Mouse (Mus musculus) bone marrow macrophage, adult 2 months (primary cell): ENCODE results near the gene Cdk5rap1. TPM values are rescaled to one million over a fixed set of nuclear protein-coding genes. Genes with fewer than 3 reads are reported as not detected.
"Not testable (repeated sequence)": the region's sequence is repeated elsewhere in the genome, so short reads cannot be mapped to it uniquely, and the experiment has no call there.

ENCODE experiments used
- H3K27ac ChIP-seq: 2 replicates; pipeline ENCODE4 v1.5.1; 2012; ENCODE audit warnings: low read depth, low read length; ENCODE audit not compliant: insufficient read depth
- H3K4me1 ChIP-seq: 2 replicates; pipeline ENCODE4 v1.6.1; 2012; ENCODE audit warnings: low read length; ENCODE audit not compliant: control insufficient read depth, insufficient read depth
- H3K4me3 ChIP-seq: 2 replicates; pipeline ENCODE4 v1.5.1; 2012; ENCODE audit warnings: mild to moderate bottlenecking, low read length, moderate library complexity; ENCODE audit not compliant: insufficient read depth
- CTCF ChIP-seq: IDR thresholded peaks from 2 replicates; pipeline ENCODE4 v1.5.1; 2012; ENCODE audit warnings: low read depth, mild to moderate bottlenecking, low read length, moderate library complexity
- POLR2A ChIP-seq: IDR thresholded peaks from 2 replicates; pipeline ENCODE4 v1.6.1; 2012; ENCODE audit warnings: mild to moderate bottlenecking, low read depth, low read length, borderline replicate concordance
- polyA plus RNA-seq: library from polyadenylated mRNA; stranded (reverse); fragments of >200 nt; gene quantifications from 2 replicates; pipeline ENCODE4 v1.2.4, GENCODE M21; 2012; ENCODE audit not compliant: missing spikeins, insufficient read depth, insufficient read length

Gene Cdk5rap1
- polyA plus RNA-seq, 1 experiment, result 9.0 TPM

- Histone ChIP-seq H3K4me3 (no peak overlapping the region), H3K27ac (no peak overlapping the region)
- no peak for TF ChIP-seq POLR2A
- TF ChIP-seq CTCF, result no peak
Measured at GRCm38 (mm10) chr2:154326852-154327251, 46.0 kb downstream of the Cdk5rap1 start.

GRCm38 (mm10) chr2:154313771-154314170, 59.0 kb downstream of the Cdk5rap1 start:
- H3K4me3 ChIP-seq, H3K4me1 ChIP-seq: not testable (repeated sequence)
- H3K27ac ChIP-seq, result peak overlapping the region; percentile 45

More at GRCm38 (mm10) chr2:154326852-154327251, 46.0 kb downstream of the Cdk5rap1 start:
- no peaks in the 10 kb centered on the region for H3K4me1 ChIP-seq

GRCm38 (mm10) chr2:154306927-154307326, 65.9 kb downstream of the Cdk5rap1 start, which contains the start of gene Bpifb9b:
TSS of gene Bpifb9b (plus strand) at chr2:154307227.
- not testable (repeated sequence) for H3K27ac ChIP-seq, H3K4me1 ChIP-seq, H3K4me3 ChIP-seq

GRCm38 (mm10) chr2:154304604-154305003, 68.2 kb downstream of the Cdk5rap1 start:
- H3K27ac ChIP-seq, H3K4me3 ChIP-seq, H3K4me1 ChIP-seq: not testable (repeated sequence)

GRCm38 (mm10) chr2:154301763-154302162, 71.0 kb downstream of the Cdk5rap1 start:
- no peak for TF ChIP-seq CTCF
- no peak for TF ChIP-seq POLR2A
- no peak overlapping the region for H3K4me3 ChIP-seq
- peaks cover 9% of the 10 kb centered on the region for H3K4me1 ChIP-seq
- no peak overlapping the region for H3K27ac ChIP-seq

- TF ChIP-seq POLR2A (no peak), CTCF (peak; percentile 87)
- Histone ChIP-seq H3K27ac (no peak overlapping the region), H3K4me3 (no peak overlapping the region), H3K4me1 (peaks cover 7% of the 10 kb centered on the region)
Measured at GRCm38 (mm10) chr2:154300496-154300895, 72.3 kb downstream of the Cdk5rap1 start.

GRCm38 (mm10) chr2:154294746-154295145, 78.1 kb downstream of the Cdk5rap1 start:
- not testable (repeated sequence) for H3K27ac ChIP-seq, H3K4me3 ChIP-seq, H3K4me1 ChIP-seq
- peak; percentile 27; the same call in 1 of the 2 replicates for TF ChIP-seq CTCF

- Histone ChIP-seq H3K4me1 (no peaks in the 10 kb centered on the region), H3K27ac (no peak overlapping the region), H3K4me3 (no peak overlapping the region)
- TF ChIP-seq POLR2A, result no peak
- TF ChIP-seq CTCF, result no peak
Measured at GRCm38 (mm10) chr2:154292833-154293232, 80.0 kb downstream of the Cdk5rap1 start.

GRCm38 (mm10) chr2:154291866-154292265, 80.9 kb downstream of the Cdk5rap1 start:
- H3K4me3 ChIP-seq, H3K4me1 ChIP-seq, H3K27ac ChIP-seq: not testable (repeated sequence)

Other genes with a start within 250 kb of the Cdk5rap1 start
- gene Bpifa3, start 242.7 kb downstream of the Cdk5rap1 start, polyA plus RNA-seq, result not detected in 2 replicates
- gene Bpifa1, start 230.1 kb downstream of the Cdk5rap1 start, polyA plus RNA-seq, result not detected in 2 replicates
- not detected in 2 replicates for gene Bpifa5, start 210.4 kb downstream of the Cdk5rap1 start, polyA plus RNA-seq
- not detected in 2 replicates for gene Bpifb1, start 182.2 kb downstream of the Cdk5rap1 start, polyA plus RNA-seq
- gene Bpifb5, start 149.3 kb downstream of the Cdk5rap1 start, polyA plus RNA-seq, result not detected in 2 replicates
- gene Bpifb9a, start 115.2 kb downstream of the Cdk5rap1 start, polyA plus RNA-seq, result not detected in 2 replicates
- gene Bpifb9b, start 65.8 kb downstream of the Cdk5rap1 start, polyA plus RNA-seq, result not detected in 2 replicates
- gene Snta1, start 35.1 kb upstream of the Cdk5rap1 start, polyA plus RNA-seq, result 20.4 and 22.5 TPM in 2 replicates
- 16.5 TPM in 2 replicates for gene Cbfa2t2, start 63.5 kb upstream of the Cdk5rap1 start, polyA plus RNA-seq
- 1.1 TPM in 1 of 2 replicates, not detected in the other for gene 1700003F12Rik, start 174.1 kb upstream of the Cdk5rap1 start, polyA plus RNA-seq
- gene Actl10, start 178.8 kb upstream of the Cdk5rap1 start, polyA plus RNA-seq, result not detected in 2 replicates
- gene Necab3, start 185.9 kb upstream of the Cdk5rap1 start, polyA plus RNA-seq, result 0.95 TPM in 1 of 2 replicates, not detected in the other
- gene E2f1, start 196.9 kb upstream of the Cdk5rap1 start, polyA plus RNA-seq, result 25.5 and 29.2 TPM in 2 replicates
- 22.6 and 22.8 TPM in 2 replicates for gene Pxmp4, start 230.7 kb upstream of the Cdk5rap1 start, polyA plus RNA-seq
- gene Zfp341, start 240.3 kb upstream of the Cdk5rap1 start, polyA plus RNA-seq, result 1.4 and 2.4 TPM in 2 replicates
- not detected in 2 replicates for gene 4930519P11Rik, start 240.4 kb upstream of the Cdk5rap1 start, polyA plus RNA-seq